8 mouse cellular contexts compared by ENCODE assay signal in the genomic region with DNA sequence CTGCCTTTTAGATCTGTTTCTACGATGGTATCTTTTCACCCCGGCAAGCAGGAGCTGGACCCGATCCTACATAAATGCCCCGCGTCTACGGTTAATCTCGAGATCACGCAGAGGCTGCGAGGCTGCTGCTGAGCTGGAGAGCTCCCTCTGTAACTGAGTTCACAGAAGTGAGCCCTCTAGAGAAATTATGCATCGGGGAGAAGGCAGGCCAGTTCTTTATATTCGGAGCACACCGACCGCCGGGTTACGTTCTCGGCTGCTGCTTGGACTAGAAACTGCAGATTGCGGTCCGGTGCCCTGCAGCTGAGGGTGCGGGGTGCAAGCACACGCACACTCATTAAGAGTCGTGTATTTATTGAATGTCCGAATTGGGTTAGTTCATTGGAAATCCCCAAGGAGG. TPM values are rescaled to one million over a fixed set of nuclear protein-coding genes. Genes with fewer than 3 reads are reported as not detected.
DNase-seq lines count a peak whose midpoint lies in the region; ATAC-seq and TF ChIP-seq lines count a peak whose summit lies in the region.

No protein-coding gene starts in this region.

- TF ChIP-seq CTCF in midbrain, postnatal 0 days (IDR thresholded peaks at IDR 0.05): peak; percentile 32; the same call in 1 of the 2 replicates

- peak overlapping the region; percentile 91 for H3K4me2 ChIP-seq in midbrain, postnatal 0 days (ENCODE audit: low read depth, low read length, poor library complexity, severe bottlenecking)

- intact Hi-C loops in heart, postnatal 10 days (cut with DNase I): loop anchor here (10.0 kb wide), 1 partner anchor 1419 kb away; no protein-coding TSS in a partner anchor
- intact Hi-C loops in gastrocnemius, postnatal 36 days (cut with DNase I): loop anchor here (10.0 kb wide), 1 partner anchor 799 kb away; no protein-coding TSS in a partner anchor

- H3K27ac ChIP-seq in heart, embryonic 10.5 days: no peak overlapping the region
- peak overlapping the region; percentile 97 for H3K27ac ChIP-seq in midbrain, postnatal 0 days (ENCODE audit: low read depth, low read length)

- peak; percentile 9; the same call in 1 of the 2 replicates for ATAC-seq in midbrain, postnatal 0 days (ENCODE audit: low FRiP score)

- WGBS in heart, embryonic 10.5 days: under 1% methylated on average over 22 of the region's 22 CpGs
- under 1% methylated on average over 22 of the region's 22 CpGs for WGBS in midbrain, postnatal 0 days

- H3K9ac ChIP-seq in midbrain, postnatal 0 days (replicated peaks; ENCODE audit: low read length, poor library complexity, severe bottlenecking): peak overlapping the region; percentile 72

- H3K36me3 ChIP-seq in heart, embryonic 10.5 days: no peaks in the 10 kb centered on the region
- H3K36me3 ChIP-seq in midbrain, postnatal 0 days (ENCODE audit: insufficient read depth, low read length): peaks cover 5% of the 10 kb centered on the region; the same call in 1 of the 2 replicates

- no peaks in the 10 kb centered on the region for H3K9me3 ChIP-seq in heart, embryonic 10.5 days
- no peaks in the 10 kb centered on the region for H3K9me3 ChIP-seq in midbrain, postnatal 0 days (ENCODE audit: low read length)

- peaks cover 33% of the 10 kb centered on the region for H3K4me1 ChIP-seq in heart, embryonic 10.5 days
- H3K4me1 ChIP-seq in midbrain, postnatal 0 days (ENCODE audit: insufficient read depth, low read length): peaks cover 8% of the 10 kb centered on the region

- peaks cover 84% of the 10 kb centered on the region for H3K27me3 ChIP-seq in heart, embryonic 10.5 days (ENCODE audit: insufficient read depth, poor library complexity, severe bottlenecking)
- H3K27me3 ChIP-seq in midbrain, postnatal 0 days (ENCODE audit: insufficient read depth, low read length): no peaks in the 10 kb centered on the region

- H3K4me3 ChIP-seq in heart, embryonic 10.5 days: peak overlapping the region; percentile 64
- peak overlapping the region; percentile 85 for H3K4me3 ChIP-seq in midbrain, postnatal 0 days (ENCODE audit: low read depth, low read length)

- no peak for DNase-seq in heart, embryonic 10.5 days (ENCODE audit: low spot score)
- DNase-seq in heart, postnatal 10 days: no peak
- DNase-seq in brain, adult 2 months (ENCODE audit: low read depth, low spot score): peak; percentile 79
- DNase-seq in frontal cortex, postnatal 36 days (ENCODE audit: low spot score in 2 of 2): peak; percentile 69 to 76
- DNase-seq in layer of hippocampus, adult 8-10 months (ENCODE audit: low spot score in 2 of 2): peak; percentile 63 to 69
- peak; percentile 79 for DNase-seq in midbrain, postnatal 0 days (ENCODE audit: low spot score)
- no peak for DNase-seq in gastrocnemius, postnatal 25 days
- no peak for DNase-seq in gastrocnemius, postnatal 36 days

RNA-seq across cellular contexts. Expression of a gene that starts 1.7 kb away (rescaled TPM):
- 0.03 and 0.43 TPM in 2 replicates for polyA plus RNA-seq in heart, embryonic 10.5 days (2016; fragmentation: Nextera tagmentation; extraction: Ambion mirVana)
- not detected for total RNA-seq in heart, postnatal 10 days (2021)
- total RNA-seq in layer of hippocampus, adult 8-10 months (2022): 10 to 100 TPM; 52.0 to 63.0 (median 56.3) TPM
- 45.2 and 48.4 TPM in 2 replicates for total RNA-seq in midbrain, postnatal 0 days (2014; rRNA removed)
- polyA plus RNA-seq in midbrain, postnatal 0 days (2015; fragmentation: Nextera tagmentation; extraction: Ambion mirVana): 11.5 and 12.0 TPM in 2 replicates
- total RNA-seq in gastrocnemius, postnatal 25 days (2021): not detected
- not detected for total RNA-seq in gastrocnemius, postnatal 36 days (2021)

Comparison
In these comparisons a context has a peak if more than half of its experiments do, and no peak if none do; other contexts are left out.
1. DNase-seq: peak in brain, adult 2 months (single experiment), frontal cortex, postnatal 36 days (2 of 2), layer of hippocampus, adult 8-10 months (2 of 2) and midbrain, postnatal 0 days (single experiment); none in heart, embryonic 10.5 days (single experiment), heart, postnatal 10 days (0 of 2), gastrocnemius, postnatal 25 days (single experiment) and gastrocnemius, postnatal 36 days (0 of 2).
2. RNA of a gene that starts 1.7 kb away (total RNA-seq): 52.0 to 63.0 TPM in layer of hippocampus, adult 8-10 months and 45.2 to 48.4 TPM in midbrain, postnatal 0 days; not detected in heart, postnatal 10 days, not detected in gastrocnemius, postnatal 25 days and not detected in gastrocnemius, postnatal 36 days; every median in the first group is over 10 times any median in the second.